Mouse (Mus musculus) intestine, postnatal 0 days (tissue): ENCODE data around the gene A530064D06Rik. TPM values are rescaled to one million over a fixed set of nuclear protein-coding genes. Genes with fewer than 3 reads are reported as not detected.
A peak's percentile ranks its signal among the peaks of the same experiment; 100 is the strongest.

ENCODE experiments used
- ATAC-seq: fragments of 200-750 bp; cut with Nextera tagmentation; 2 replicates; pipeline ENCODE4 v1.8.0; 2017; ENCODE audit warnings: mild to moderate bottlenecking, moderate TSS enrichment, moderate library complexity
- H3K27ac ChIP-seq: fragments of 300-500 bp; sonication (generic); 2 replicates; pipeline ENCODE4 v1.5.1; 2014; ENCODE audit warnings: mild to moderate bottlenecking, low read depth, low read length, moderate library complexity
- H3K27me3 ChIP-seq: fragments of 300-500 bp; sonication (generic); replicated peaks from 2 replicates; pipeline ENCODE4 v1.6.1; 2014; ENCODE audit warnings: low read length, mixed read lengths; ENCODE audit not compliant: control insufficient read depth, insufficient read depth
- H3K36me3 ChIP-seq: fragments of 300-500 bp; sonication (generic); 2 replicates; pipeline ENCODE4 v1.6.1; 2014; ENCODE audit warnings: mild to moderate bottlenecking, moderate library complexity; ENCODE audit not compliant: control insufficient read depth, insufficient read depth
- H3K4me1 ChIP-seq: fragments of 300-500 bp; sonication (generic); replicated peaks from 2 replicates; pipeline ENCODE4 v1.6.1; 2014; ENCODE audit warnings: antibody characterized with exemption, low read length, mixed read lengths; ENCODE audit not compliant: control insufficient read depth, insufficient read depth
- H3K4me2 ChIP-seq: fragments of 300-500 bp; sonication (generic); replicated peaks from 2 replicates; pipeline ENCODE4 v1.6.1; 2014; ENCODE audit warnings: low read depth, mild to moderate bottlenecking, moderate library complexity
- H3K4me3 ChIP-seq: fragments of 300-500 bp; sonication (generic); 2 replicates; pipeline ENCODE4 v1.5.1; 2014; ENCODE audit warnings: low read depth, low read length
- H3K9ac ChIP-seq: fragments of 300-500 bp; sonication (generic); 2 replicates; pipeline ENCODE4 v1.6.1; 2014; ENCODE audit warnings: mild to moderate bottlenecking, low read depth, low read length
- H3K9me3 ChIP-seq: fragments of 300-500 bp; sonication (generic); 2 replicates; pipeline ENCODE4 v1.6.1; 2016; ENCODE audit warnings: mixed run types; ENCODE audit not compliant: control insufficient read depth
- CTCF ChIP-seq: sonication (generic); IDR thresholded peaks from 2 replicates; pipeline ENCODE4 v1.5.1; 2016; ENCODE audit warnings: low read depth, mild to moderate bottlenecking, control low read depth, antibody characterized with exemption, moderate library complexity
- WGBS: fragments of 180-500 bp; shearing (Covaris S2); extraction: QIAGEN DNeasy Blood & Tissue Kit; methylation state at CpG from one replicate; pipeline ENCODE4 v1.1.7; 2014; 5-methylcytosine and 5-hydroxymethylcytosine counted together
- polyA plus RNA-seq: library from polyadenylated mRNA; unstranded; fragments of >200 nt; fragmentation: Nextera tagmentation; extraction: Ambion mirVana; gene quantifications from 2 replicates; pipeline ENCODE4 v1.2.1, GENCODE M21; 2015

A530064D06Rik gene
- polyA plus RNA-seq, 1 experiment from 2014 or later, result not detected

- WGBS, result 55% methylated on average over 8 of the region's 8 CpGs
- Histone ChIP-seq H3K9ac (no peak overlapping the region), H3K36me3 (no peaks in the 10 kb centered on the region), H3K4me3 (no peak overlapping the region), H3K27me3 (no peaks in the 10 kb centered on the region), H3K9me3 (no peaks in the 10 kb centered on the region), H3K27ac (no peak overlapping the region), H3K4me2 (no peak overlapping the region), H3K4me1 (no peaks in the 10 kb centered on the region)
- no peak for ATAC-seq
- peak; percentile 66 for TF ChIP-seq CTCF
Observed at GRCm38 (mm10) chr17:48110547-48111287, 56.4 kb downstream of the A530064D06Rik start.

GRCm38 (mm10) chr17:48108520-48108919, 58.6 kb downstream of the A530064D06Rik start:
- Histone ChIP-seq H3K9me3 (no peaks in the 10 kb centered on the region), H3K4me2 (no peak overlapping the region), H3K27ac (no peak overlapping the region), H3K27me3 (no peaks in the 10 kb centered on the region), H3K9ac (no peak overlapping the region), H3K4me3 (no peak overlapping the region), H3K36me3 (no peaks in the 10 kb centered on the region), H3K4me1 (no peaks in the 10 kb centered on the region)
- TF ChIP-seq CTCF, result no peak
- 90% methylated on average over 3 of the region's 3 CpGs for WGBS
- no peak for ATAC-seq

- Histone ChIP-seq H3K27ac (no peak overlapping the region), H3K9me3 (no peaks in the 10 kb centered on the region), H3K4me3 (no peak overlapping the region), H3K36me3 (no peaks in the 10 kb centered on the region), H3K4me2 (no peak overlapping the region), H3K4me1 (no peaks in the 10 kb centered on the region), H3K9ac (no peak overlapping the region), H3K27me3 (no peaks in the 10 kb centered on the region)
- 65% methylated on average over 6 of the region's 6 CpGs for WGBS
- TF ChIP-seq CTCF, result no peak
- no peak for ATAC-seq
Observed at GRCm38 (mm10) chr17:48107862-48108261, 59.2 kb downstream of the A530064D06Rik start.

- no peak overlapping the region for H3K27ac ChIP-seq
- no peak for TF ChIP-seq CTCF
- H3K4me2 ChIP-seq, result no peak overlapping the region
- no peak overlapping the region for H3K4me3 ChIP-seq
- H3K4me1 ChIP-seq, result no peaks in the 10 kb centered on the region
- no peak overlapping the region for H3K9ac ChIP-seq
- H3K36me3 ChIP-seq, result no peaks in the 10 kb centered on the region
- no peak for ATAC-seq
- no peaks in the 10 kb centered on the region for H3K27me3 ChIP-seq
- H3K9me3 ChIP-seq, result no peaks in the 10 kb centered on the region
- WGBS, result 55% methylated on average over 4 of the region's 4 CpGs
Observed at GRCm38 (mm10) chr17:48107333-48107732, 59.7 kb downstream of the A530064D06Rik start.

GRCm38 (mm10) chr17:48100441-48101417, 66.3 kb downstream of the A530064D06Rik start:
- ATAC-seq, result peak; percentile 74
- no peaks in the 10 kb centered on the region for H3K9me3 ChIP-seq
- no peaks in the 10 kb centered on the region for H3K36me3 ChIP-seq
- H3K4me1 ChIP-seq, result peaks cover 14% of the 10 kb centered on the region; the same call in 1 of the 2 replicates
- H3K27ac ChIP-seq, result no peak overlapping the region
- TF ChIP-seq CTCF, result peak; percentile 89
- H3K4me3 ChIP-seq, result no peak overlapping the region
- no peak overlapping the region for H3K9ac ChIP-seq
- H3K27me3 ChIP-seq, result peaks cover 44% of the 10 kb centered on the region
- 14% methylated on average over 20 of the region's 21 CpGs for WGBS
- H3K4me2 ChIP-seq, result peak overlapping the region; percentile 48; the same call in 1 of the 2 replicates

GRCm38 (mm10) chr17:48099312-48099711, 67.8 kb downstream of the A530064D06Rik start:
- no peak overlapping the region for H3K9ac ChIP-seq
- H3K27ac ChIP-seq, result no peak overlapping the region
- no peaks in the 10 kb centered on the region for H3K36me3 ChIP-seq
- no peaks in the 10 kb centered on the region for H3K9me3 ChIP-seq
- H3K4me3 ChIP-seq, result peak overlapping the region; percentile 34; the same call in 1 of the 2 replicates
- no peak for TF ChIP-seq CTCF
- no peak overlapping the region for H3K4me2 ChIP-seq
- H3K4me1 ChIP-seq, result peaks cover 14% of the 10 kb centered on the region; the same call in 1 of the 2 replicates
- peaks cover 56% of the 10 kb centered on the region for H3K27me3 ChIP-seq
- no peak for ATAC-seq
- WGBS, result 58% methylated on average over 11 of the region's 11 CpGs

Other genes with a start within 250 kb of the A530064D06Rik start
- gene Foxp4, start 242.6 kb downstream of the A530064D06Rik start, polyA plus RNA-seq, result 12.9 and 13.3 TPM in 2 replicates
- not detected in 2 replicates for gene 1700122O11Rik, start 129.0 kb downstream of the A530064D06Rik start, polyA plus RNA-seq
- not detected in 2 replicates for gene 1700067P10Rik, start 78.0 kb downstream of the A530064D06Rik start, polyA plus RNA-seq
- not detected in 2 replicates for gene 9830107B12Rik, start 21.0 kb downstream of the A530064D06Rik start, polyA plus RNA-seq
- gene Trem1, start 65.5 kb upstream of the A530064D06Rik start, polyA plus RNA-seq, result 0.21 and 0.23 TPM in 2 replicates
- not detected in 2 replicates for gene Trem3, start 80.5 kb upstream of the A530064D06Rik start, polyA plus RNA-seq
- 1.4 and 2.2 TPM in 2 replicates for gene Treml4, start 97.0 kb upstream of the A530064D06Rik start, polyA plus RNA-seq
- 0.24 TPM in 1 of 2 replicates, not detected in the other for gene Treml2, start 132.2 kb upstream of the A530064D06Rik start, polyA plus RNA-seq
- gene B430306N03Rik, start 148.9 kb upstream of the A530064D06Rik start, polyA plus RNA-seq, result 0.05 and 0.22 TPM in 2 replicates
- gene Trem2, start 179.1 kb upstream of the A530064D06Rik start, polyA plus RNA-seq, result 3.2 and 3.4 TPM in 2 replicates
- 0.12 and 0.23 TPM in 2 replicates for gene Treml1, start 192.6 kb upstream of the A530064D06Rik start, polyA plus RNA-seq
- 3.8 and 4.2 TPM in 2 replicates for gene Nfya, start 242.6 kb upstream of the A530064D06Rik start, polyA plus RNA-seq
- 52.1 and 53.9 TPM in 2 replicates for gene Oard1, start 242.7 kb upstream of the A530064D06Rik start, polyA plus RNA-seq